Mouse (Mus musculus) C2C12 (cell line): ENCODE measurements around the gene Wiz.

Experiments used
- CEBPB ChIP-seq: IDR thresholded peaks from one replicate; pipeline ENCODE4 v1.6.1; 2011; ENCODE audit warnings: low read depth, mild to moderate bottlenecking, control low read depth, moderate library complexity
- CTCF ChIP-seq: IDR thresholded peaks from one replicate; pipeline ENCODE4 v1.5.1; 2011; ENCODE audit not compliant: control insufficient read depth, insufficient read depth, insufficient read length
- FOSL1 ChIP-seq: IDR thresholded peaks from one replicate; pipeline ENCODE4 v1.8.0; 2011; ENCODE audit warnings: mild to moderate bottlenecking, low read length; ENCODE audit not compliant: poor library complexity, insufficient read depth, severe bottlenecking
- MAX ChIP-seq: IDR thresholded peaks from one replicate; pipeline ENCODE4 v1.6.1; 2011; ENCODE audit warnings: mild to moderate bottlenecking, control low read depth

DNA sequence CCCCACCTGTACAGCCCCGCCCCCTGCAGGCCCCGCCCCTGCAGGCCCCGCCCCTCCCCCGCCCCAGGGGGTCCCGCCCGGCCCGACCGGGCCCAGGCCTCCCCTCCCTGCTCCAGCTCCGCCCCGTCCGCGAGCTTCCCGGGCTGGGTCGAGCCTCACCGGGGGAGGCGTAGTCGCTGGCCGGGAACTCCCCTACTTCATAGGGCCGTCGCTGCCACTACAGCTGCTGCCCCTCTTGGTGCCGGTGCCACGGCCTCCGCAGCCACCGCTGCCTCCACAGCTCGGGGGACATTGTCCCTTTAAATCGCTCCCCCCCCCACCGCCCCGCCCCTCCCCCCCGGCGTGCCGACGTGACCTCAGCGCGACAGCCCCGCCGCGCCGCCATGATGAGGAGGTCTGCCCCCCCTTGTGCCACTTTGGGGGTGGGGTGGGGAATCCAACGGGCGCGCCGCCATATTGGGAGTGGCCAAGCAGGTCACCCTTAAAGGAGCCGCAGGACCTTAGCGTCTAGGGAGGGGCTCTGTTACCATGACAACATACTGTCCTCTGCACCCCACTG is at the start of gene Wiz:
- TF ChIP-seq CTCF, result no peak
- no peak for TF ChIP-seq CEBPB
- no peak for TF ChIP-seq FOSL1
- no peak for TF ChIP-seq MAX
